Mouse (Mus musculus): ENCODE measurements around the gene Slc50a1.

Slc50a1 gene

DNA sequence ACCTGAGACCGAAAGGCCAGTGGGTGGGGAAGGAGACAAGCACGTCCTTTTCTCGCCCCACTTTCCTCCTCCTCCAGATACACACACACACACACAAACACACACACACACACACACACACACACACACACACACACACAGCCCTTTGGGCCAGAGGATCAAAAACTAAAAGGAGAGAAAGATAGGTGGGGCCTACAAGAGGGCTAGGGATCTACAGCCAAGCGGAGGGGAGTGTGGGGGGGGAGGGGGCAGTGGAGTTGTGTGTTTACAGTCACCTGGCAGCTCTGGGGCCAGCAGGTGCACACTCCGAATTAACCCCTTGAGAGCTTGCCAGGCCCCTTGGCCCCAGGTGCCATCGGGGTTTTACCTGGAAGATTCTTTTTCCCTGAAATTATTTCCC, 37.8 kb downstream of the Slc50a1 start:
- DNase-seq (ENCODE audit: low spot score in 2 of 2) = no peak

DNA sequence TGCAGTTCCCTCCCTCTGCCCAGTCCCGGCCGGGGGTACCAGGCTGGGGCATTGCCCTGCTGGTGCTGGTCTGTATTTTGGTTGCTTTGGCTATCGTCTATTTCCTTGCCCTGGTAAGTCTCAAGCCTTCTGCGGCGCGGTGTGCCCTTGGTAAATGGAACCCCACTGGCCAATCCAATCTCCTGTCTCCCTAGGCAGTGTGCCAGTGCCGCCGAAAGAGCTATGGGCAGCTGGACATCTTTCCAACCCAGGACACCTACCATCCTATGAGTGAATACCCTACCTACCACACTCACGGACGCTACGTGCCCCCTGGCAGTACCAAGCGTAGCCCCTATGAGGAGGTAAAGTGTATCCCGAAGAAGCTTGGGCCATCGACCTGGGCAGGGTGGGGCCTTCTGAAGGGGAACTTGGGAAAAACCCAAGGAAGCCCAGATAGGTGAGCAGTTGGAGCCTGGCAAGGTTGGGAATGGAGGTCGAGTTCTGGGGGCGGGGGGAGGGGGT, 38.5 kb downstream of the Slc50a1 start:
- no peak for DNase-seq (ENCODE audit: low spot score in 2 of 2)

DNA sequence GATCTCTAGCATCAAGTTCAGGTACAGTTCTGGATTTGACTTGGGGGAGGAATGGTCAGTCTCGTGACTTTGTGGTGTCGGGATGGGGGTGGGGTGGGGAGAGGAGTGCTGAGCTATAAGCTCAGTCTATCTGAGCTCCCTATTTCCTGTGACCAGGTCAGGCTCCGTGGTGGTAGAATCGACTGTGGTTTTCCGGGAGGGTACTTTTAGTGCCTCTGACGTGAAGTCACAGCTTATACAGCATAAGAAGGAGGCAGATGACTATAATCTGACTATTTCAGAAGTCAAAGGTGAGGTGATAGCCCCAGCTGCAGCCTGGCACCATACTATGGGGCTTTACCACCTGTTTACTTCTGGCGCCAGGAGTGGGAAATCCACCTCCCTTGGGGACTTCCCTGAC, 39.0 kb downstream of the Slc50a1 start:
- DNase-seq (ENCODE audit: low spot score in 2 of 2) = no peak

GRCm38 (mm10) chr3:89230561-89230960, 39.8 kb downstream of the Slc50a1 start:
- DNase-seq (ENCODE audit: low spot score in 2 of 2) = no peak

- no peak for DNase-seq (ENCODE audit: low spot score in 2 of 2)
Measured at GRCm38 (mm10) chr3:89229276-89229675, 41.1 kb downstream of the Slc50a1 start.

DNA sequence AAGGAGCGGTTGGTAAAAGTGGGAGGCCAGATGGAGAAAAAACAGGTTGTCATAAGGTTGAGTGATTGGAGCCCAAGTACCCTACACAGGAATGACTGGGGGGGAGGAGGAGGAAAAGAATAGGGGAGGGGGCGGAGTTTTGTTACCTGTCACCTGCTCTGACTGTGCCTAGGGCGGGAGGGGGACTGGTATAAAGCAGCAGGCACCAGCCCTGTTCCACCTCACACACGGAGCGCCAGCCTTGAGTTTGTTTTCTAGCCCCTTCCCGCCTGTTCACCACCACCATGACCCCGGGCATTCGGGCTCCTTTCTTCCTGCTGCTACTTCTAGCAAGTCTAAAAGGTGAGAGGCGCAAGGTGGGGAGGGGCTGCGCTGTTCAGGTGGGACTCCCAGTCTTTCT, 41.5 kb downstream of the Slc50a1 start, which contains the start of gene Muc1:
Gene Muc1 (plus strand): TSS at position 222 of the 400 bp plus-strand sequence.
- no peak for DNase-seq (ENCODE audit: low spot score in 2 of 2)

DNA sequence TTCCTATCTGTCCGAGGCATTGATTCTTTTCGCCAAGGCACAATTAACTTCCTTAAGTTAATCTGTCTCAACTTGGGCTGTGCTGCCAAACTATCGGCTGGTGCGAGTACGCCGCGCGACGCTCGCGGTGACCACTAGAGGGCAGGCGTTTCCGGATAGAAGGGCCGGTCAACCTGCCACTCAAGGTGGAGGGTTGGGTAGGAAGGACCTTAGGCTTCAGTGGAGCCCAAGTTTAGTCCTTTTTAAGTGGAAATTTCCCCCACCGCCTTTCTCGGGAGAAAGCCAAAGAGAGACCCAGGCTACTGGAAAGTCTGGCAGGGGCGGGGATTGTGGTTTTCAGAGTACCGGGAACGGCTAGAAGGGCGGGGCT, 42.2 kb downstream of the Slc50a1 start:
- peak; percentile 59 to 72 for DNase-seq (ENCODE audit: low spot score in 2 of 2)

- peak; percentile 89 to 90 for DNase-seq (ENCODE audit: low spot score in 2 of 2)
Measured at GRCm38 (mm10) chr3:89227307-89228179, 42.8 kb downstream of the Slc50a1 start.

GRCm38 (mm10) chr3:89226900-89227299, 43.5 kb downstream of the Slc50a1 start, which contains the start of gene Mtx1:
Gene Mtx1 (minus strand): TSS chr3:89227088.
- DNase-seq (ENCODE audit: low spot score in 2 of 2) = no peak

DNA sequence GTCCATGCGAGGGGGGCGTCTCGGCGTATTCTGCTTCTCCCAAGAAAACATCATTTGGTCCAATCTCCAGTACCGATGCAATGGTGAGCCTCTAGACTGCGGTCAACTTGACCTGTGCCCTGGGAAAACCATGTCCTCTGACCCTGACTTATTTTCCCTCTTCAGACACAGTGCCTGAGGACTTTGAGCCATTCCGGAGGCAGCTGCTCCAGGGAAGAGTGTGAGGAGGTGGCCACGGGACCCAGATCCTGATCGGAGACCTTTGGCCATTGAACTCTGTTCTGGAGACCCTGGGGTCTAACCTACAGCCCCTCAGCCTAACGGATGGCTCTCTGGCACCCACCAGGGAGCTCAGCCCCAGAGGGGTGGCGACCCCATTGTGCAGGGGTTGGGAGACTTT, 44.0 kb downstream of the Slc50a1 start:
- no peak for DNase-seq (ENCODE audit: low spot score in 2 of 2)

GRCm38 (mm10) chr3:89225918-89226317, 44.5 kb downstream of the Slc50a1 start:
- DNase-seq (ENCODE audit: low spot score in 2 of 2) = peak in 1 of 2 experiments; percentile 48

DNA sequence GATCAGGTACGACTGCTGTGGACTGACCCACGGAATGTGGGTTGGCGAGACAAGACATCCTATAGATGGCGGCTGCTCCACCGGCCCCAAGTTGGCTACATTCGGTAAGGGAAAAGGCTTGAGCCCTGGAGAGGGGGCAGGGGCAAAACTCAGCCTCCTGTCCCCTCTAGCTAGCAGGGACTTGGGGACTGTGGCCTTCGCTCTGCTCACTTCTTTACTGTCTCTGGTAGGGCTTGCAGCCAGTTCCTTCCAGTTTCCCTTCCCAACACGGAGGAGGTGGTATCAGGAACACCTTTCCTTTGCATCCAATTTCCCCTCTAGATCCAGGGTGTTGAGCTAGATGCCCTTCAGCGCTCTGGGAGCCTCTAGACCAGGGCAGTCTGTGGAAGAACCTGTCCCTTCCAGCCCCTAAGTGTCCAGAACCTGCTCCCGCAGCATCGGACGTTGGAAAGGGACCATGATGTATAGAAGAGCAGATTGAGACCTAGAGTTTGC, 45.0 kb downstream of the Slc50a1 start:
- DNase-seq (ENCODE audit: low spot score in 2 of 2) = no peak

DNA sequence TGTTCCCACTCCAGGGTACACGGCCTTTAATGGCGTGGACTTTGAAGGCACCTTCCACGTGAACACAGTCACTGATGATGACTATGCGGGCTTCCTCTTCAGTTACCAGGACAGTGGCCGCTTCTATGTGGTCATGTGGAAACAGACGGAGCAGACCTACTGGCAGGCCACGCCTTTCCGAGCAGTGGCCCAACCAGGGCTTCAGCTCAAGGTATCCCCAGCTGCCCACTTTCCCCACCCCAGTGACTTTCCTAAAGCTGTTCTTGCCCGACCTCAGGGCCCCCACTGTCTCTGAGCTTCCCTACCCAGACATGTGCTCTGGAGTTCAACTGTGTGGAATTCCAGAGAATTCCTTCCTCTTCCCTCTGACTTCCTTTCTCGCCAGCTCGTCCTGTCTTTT, 45.6 kb downstream of the Slc50a1 start:
- no peak for DNase-seq (ENCODE audit: low spot score in 2 of 2)

GRCm38 (mm10) chr3:89221167-89221566, 49.2 kb downstream of the Slc50a1 start:
- DNase-seq (ENCODE audit: low spot score in 2 of 2) = no peak

GRCm38 (mm10) chr3:89219546-89219945, 50.8 kb downstream of the Slc50a1 start:
- no peak for DNase-seq (ENCODE audit: low spot score in 2 of 2)

- DNase-seq (ENCODE audit: low spot score in 2 of 2) = no peak
Measured at GRCm38 (mm10) chr3:89218271-89218670, 52.1 kb downstream of the Slc50a1 start.
